ENCODE assay signal across 24 mouse cellular contexts in the genomic region with DNA sequence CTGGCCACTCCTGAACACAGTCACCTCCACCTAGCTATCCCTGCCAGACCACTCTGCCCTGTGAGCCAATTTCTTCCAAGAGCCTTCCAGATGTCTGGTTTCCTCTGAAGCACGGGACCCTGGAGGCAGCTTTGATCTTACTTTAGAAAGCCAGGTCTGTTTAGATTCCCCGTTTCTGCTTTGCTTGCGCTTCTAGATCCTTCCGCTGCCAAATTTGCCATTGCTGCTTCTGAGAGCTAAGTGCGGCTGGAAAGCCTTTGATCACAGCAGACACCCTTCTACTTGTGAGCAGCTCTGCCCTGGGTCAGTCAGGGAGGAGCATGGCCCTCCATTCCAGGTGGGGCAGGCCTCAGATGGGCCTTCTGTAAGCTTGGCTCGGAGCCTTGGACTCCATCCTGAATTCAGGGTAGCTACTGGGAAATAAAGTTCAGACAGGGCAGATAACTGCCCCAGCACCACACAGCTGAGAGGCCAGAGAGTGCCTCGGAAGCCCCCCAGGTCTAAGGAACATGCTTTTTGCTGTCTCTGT. TPM values are rescaled to one million over a fixed set of nuclear protein-coding genes. Genes with fewer than 3 reads are reported as not detected.
DNase-seq lines count a peak whose midpoint lies in the region; ATAC-seq and TF ChIP-seq lines count a peak whose summit lies in the region.
"Had no signal": no experiment of that assay in that cellular context is flagged by ENCODE, and none has a peak within 500 bp of the region (broad histone marks: within the 10 kb centered on the region; RNA-seq: fewer than 3 reads in every experiment).

No protein-coding gene starts in this region.

- TF ChIP-seq POLR2A in brain, embryonic 14.5 days (IDR thresholded peaks at IDR 0.05; ENCODE audit: borderline replicate concordance, extremely low read depth, insufficient read depth, insufficient read length, poor library complexity, severe bottlenecking) = no peak

- no peak overlapping the region for H3K4me2 ChIP-seq in hindbrain, postnatal 0 days (ENCODE audit: low read depth, low read length)
- H3K4me2 ChIP-seq in hindbrain, embryonic 11.5 days (replicated peaks; ENCODE audit: low read depth, low read length) = no peak overlapping the region
- no peak overlapping the region for H3K4me2 ChIP-seq in midbrain, embryonic 15.5 days
- no peak overlapping the region for H3K4me2 ChIP-seq in midbrain, embryonic 14.5 days (ENCODE audit: low read length)
- H3K4me2 ChIP-seq: embryonic facial prominence, embryonic 13.5 days; forebrain, embryonic 13.5 days; heart, embryonic 12.5 days; hindbrain, embryonic 13.5 days had no signal

- H3K9me3 ChIP-seq in hindbrain, postnatal 0 days (ENCODE audit: low read length) = no peaks in the 10 kb centered on the region
- no peaks in the 10 kb centered on the region for H3K9me3 ChIP-seq in hindbrain, embryonic 11.5 days (ENCODE audit: control insufficient read depth, low read length)
- no peaks in the 10 kb centered on the region for H3K9me3 ChIP-seq in midbrain, embryonic 15.5 days
- H3K9me3 ChIP-seq in midbrain, embryonic 14.5 days (ENCODE audit: control insufficient read depth, low read length) = no peaks in the 10 kb centered on the region
- H3K9me3 ChIP-seq: embryonic facial prominence, embryonic 13.5 days; forebrain, embryonic 13.5 days; heart, embryonic 12.5 days; hindbrain, embryonic 13.5 days had no signal

- no peak overlapping the region for H3K27ac ChIP-seq in hindbrain, postnatal 0 days
- H3K27ac ChIP-seq in hindbrain, embryonic 11.5 days (ENCODE audit: low read depth, low read length) = no peak overlapping the region
- H3K27ac ChIP-seq in midbrain, embryonic 15.5 days = no peak overlapping the region
- H3K27ac ChIP-seq in midbrain, embryonic 14.5 days (replicated peaks; ENCODE audit: low read depth, low read length) = no peak overlapping the region
- H3K27ac ChIP-seq: embryonic facial prominence, embryonic 13.5 days; forebrain, embryonic 13.5 days; heart, adult 2 months; hindbrain, embryonic 13.5 days had no signal

- no peak overlapping the region for H3K4me3 ChIP-seq in hindbrain, postnatal 0 days (ENCODE audit: low read length)
- no peak overlapping the region for H3K4me3 ChIP-seq in hindbrain, embryonic 11.5 days (ENCODE audit: low read depth, low read length)
- no peak overlapping the region for H3K4me3 ChIP-seq in midbrain, embryonic 15.5 days
- no peak overlapping the region for H3K4me3 ChIP-seq in midbrain, embryonic 14.5 days (replicated peaks; ENCODE audit: low read depth, low read length)
- H3K4me3 ChIP-seq: embryonic facial prominence, embryonic 13.5 days; forebrain, embryonic 13.5 days; heart, adult 2 months; heart, embryonic 12.5 days; hindbrain, embryonic 13.5 days had no signal

- 73% methylated on average over 7 of the region's 7 CpGs for WGBS in hindbrain, postnatal 0 days
- 74% methylated on average over 7 of the region's 7 CpGs for WGBS in hindbrain, embryonic 11.5 days
- 76% methylated on average over 7 of the region's 7 CpGs for WGBS in midbrain, embryonic 15.5 days
- 85% methylated on average over 7 of the region's 7 CpGs for WGBS in midbrain, embryonic 14.5 days

- peaks cover 12% of the 10 kb centered on the region; the same call in 1 of the 2 replicates for H3K36me3 ChIP-seq in hindbrain, postnatal 0 days (ENCODE audit: insufficient read depth, low read length)
- no peaks in the 10 kb centered on the region for H3K36me3 ChIP-seq in hindbrain, embryonic 11.5 days (ENCODE audit: control insufficient read depth, insufficient read depth, low read length)
- H3K36me3 ChIP-seq in midbrain, embryonic 15.5 days (replicated peaks) = peaks cover 24% of the 10 kb centered on the region
- H3K36me3 ChIP-seq in midbrain, embryonic 14.5 days (ENCODE audit: control insufficient read depth, insufficient read depth, low read length) = peaks cover 58% of the 10 kb centered on the region
- H3K36me3 ChIP-seq: embryonic facial prominence, embryonic 13.5 days had no signal

- no peaks in the 10 kb centered on the region for H3K4me1 ChIP-seq in hindbrain, postnatal 0 days (ENCODE audit: insufficient read depth, low read length)
- H3K4me1 ChIP-seq in hindbrain, embryonic 11.5 days (replicated peaks; ENCODE audit: control insufficient read depth, insufficient read depth, low read length) = no peaks in the 10 kb centered on the region
- H3K4me1 ChIP-seq in midbrain, embryonic 15.5 days = no peaks in the 10 kb centered on the region
- H3K4me1 ChIP-seq in midbrain, embryonic 14.5 days (ENCODE audit: control insufficient read depth, insufficient read depth, low read length) = no peaks in the 10 kb centered on the region
- H3K4me1 ChIP-seq: hindbrain, embryonic 13.5 days had no signal

- TF ChIP-seq CTCF in hindbrain, postnatal 0 days (IDR thresholded peaks at IDR 0.05; ENCODE audit: low read depth) = no peak
- TF ChIP-seq CTCF in brain, embryonic 14.5 days (IDR thresholded peaks at IDR 0.05; ENCODE audit: borderline replicate concordance, extremely low read depth, insufficient read depth, insufficient read length) = no peak

- ATAC-seq in hindbrain, postnatal 0 days = no peak
- no peak for ATAC-seq in hindbrain, embryonic 11.5 days (ENCODE audit: low FRiP score)
- 0 out of 2 replicates have a peak, but pooled peaks have one; percentile 37 for ATAC-seq in midbrain, embryonic 15.5 days (replicated peaks)
- ATAC-seq in midbrain, embryonic 14.5 days (ENCODE audit: low FRiP score, low TSS enrichment) = no peak
- ATAC-seq: forebrain, embryonic 13.5 days; forebrain, postnatal 0 days had no signal

- no peak overlapping the region for H3K9ac ChIP-seq in hindbrain, postnatal 0 days (replicated peaks; ENCODE audit: low read length)
- no peak overlapping the region for H3K9ac ChIP-seq in hindbrain, embryonic 11.5 days (ENCODE audit: low read depth, low read length)
- no peak overlapping the region for H3K9ac ChIP-seq in midbrain, embryonic 15.5 days
- H3K9ac ChIP-seq in midbrain, embryonic 14.5 days (replicated peaks; ENCODE audit: low read length) = no peak overlapping the region
- H3K9ac ChIP-seq: embryonic facial prominence, embryonic 13.5 days; forebrain, embryonic 13.5 days; forebrain, postnatal 0 days; heart, embryonic 12.5 days; hindbrain, embryonic 13.5 days had no signal

- H3K27me3 ChIP-seq in hindbrain, postnatal 0 days (ENCODE audit: insufficient read depth, low read length) = no peaks in the 10 kb centered on the region
- H3K27me3 ChIP-seq in hindbrain, embryonic 11.5 days (ENCODE audit: control insufficient read depth, insufficient read depth, low read length) = no peaks in the 10 kb centered on the region
- no peaks in the 10 kb centered on the region for H3K27me3 ChIP-seq in midbrain, embryonic 15.5 days (replicated peaks)
- no peaks in the 10 kb centered on the region for H3K27me3 ChIP-seq in midbrain, embryonic 14.5 days (ENCODE audit: control insufficient read depth, insufficient read depth, low read length)
- H3K27me3 ChIP-seq: embryonic facial prominence, embryonic 13.5 days; forebrain, embryonic 13.5 days; heart, embryonic 12.5 days; hindbrain, embryonic 13.5 days had no signal

- peak; percentile 29 for DNase-seq in hindbrain, postnatal 0 days (ENCODE audit: low spot score)
- DNase-seq in hindbrain, embryonic 11.5 days (ENCODE audit: low spot score) = no peak
- DNase-seq in midbrain, embryonic 14.5 days = no peak
- peak; percentile 54 for DNase-seq in brain, adult 2 months (ENCODE audit: low read depth, low spot score)
- peak; percentile 48 for DNase-seq in brain, embryonic 14.5 days (ENCODE audit: low read depth)
- no peak for DNase-seq in layer of hippocampus, adult 8-10 months (ENCODE audit: low spot score in 2 of 2)
- DNase-seq: adrenal gland, adult 2 months; adrenal gland, postnatal 25 days; cerebellum, adult 11 months; cerebellum, adult 8-10 months; cerebellum, postnatal 14 days; forebrain, postnatal 0 days; gastrocnemius, postnatal 14 days; heart, adult 2 months; heart, postnatal 36 days had no signal

RNA-seq across cellular contexts. Expression of a gene that starts 18.2 kb away (rescaled TPM):
- total RNA-seq in hindbrain, postnatal 0 days (2014; rRNA removed) = 1.0 TPM in 1 of 2 replicates, not detected in the other
- polyA plus RNA-seq in hindbrain, postnatal 0 days (2015; fragmentation: Nextera tagmentation; extraction: Ambion mirVana) = 0.48 and 0.59 TPM in 2 replicates
- polyA plus RNA-seq in hindbrain, embryonic 11.5 days (2014; fragmentation: Nextera tagmentation; extraction: Ambion mirVana) = 0.40 TPM in 1 of 2 replicates, not detected in the other
- not detected in 2 replicates for polyA plus RNA-seq in midbrain, embryonic 15.5 days (2015; fragmentation: Nextera tagmentation; extraction: Ambion mirVana)
- not detected in 2 replicates for polyA plus RNA-seq in midbrain, embryonic 14.5 days (2014; fragmentation: Nextera tagmentation; extraction: Ambion mirVana)
- 0.24 and 0.82 TPM in 2 replicates for polyA plus RNA-seq in brain, embryonic 14.5 days (2012; rRNA removed)
- not detected for total RNA-seq in layer of hippocampus, adult 8-10 months (2022)
- total RNA-seq: adrenal gland, adult 2 months; adrenal gland, postnatal 25 days; common myeloid progenitor, adult 5-6 weeks; ES-E14; forebrain, postnatal 0 days; gastrocnemius, adult 18-20 months; gastrocnemius, postnatal 14 days; heart, adult 2 months; heart, postnatal 36 days had no signal
- polyA plus RNA-seq: embryonic facial prominence, embryonic 13.5 days; forebrain, embryonic 13.5 days; forebrain, postnatal 0 days; gonadal fat pad, adult 2 months; heart, adult 2 months; heart, embryonic 12.5 days had no signal

RNA-seq across cellular contexts. Expression of a gene that starts 47.3 kb away (rescaled TPM):
- 96.4 and 99.4 TPM in 2 replicates for total RNA-seq in hindbrain, postnatal 0 days (2014; rRNA removed)
- 52.5 and 53.9 TPM in 2 replicates for polyA plus RNA-seq in hindbrain, postnatal 0 days (2015; fragmentation: Nextera tagmentation; extraction: Ambion mirVana)
- 26.4 and 27.9 TPM in 2 replicates for polyA plus RNA-seq in hindbrain, embryonic 11.5 days (2014; fragmentation: Nextera tagmentation; extraction: Ambion mirVana)
- 57.9 and 65.4 TPM in 2 replicates for polyA plus RNA-seq in midbrain, embryonic 15.5 days (2015; fragmentation: Nextera tagmentation; extraction: Ambion mirVana)
- 51.2 and 56.1 TPM in 2 replicates for polyA plus RNA-seq in midbrain, embryonic 14.5 days (2014; fragmentation: Nextera tagmentation; extraction: Ambion mirVana)
- 62.6 and 81.2 TPM in 2 replicates for polyA plus RNA-seq in brain, embryonic 14.5 days (2012; rRNA removed)
- 10 to 100 TPM; 32.2 to 47.0 (median 38.6) TPM for total RNA-seq in layer of hippocampus, adult 8-10 months (2022)

Comparison
In these comparisons a context has a peak if more than half of its experiments do, and no peak if none do; other contexts are left out.
1. DNase-seq: peak in hindbrain, postnatal 0 days (single experiment), brain, adult 2 months (single experiment) and brain, embryonic 14.5 days (single experiment); none in hindbrain, embryonic 11.5 days (single experiment), midbrain, embryonic 14.5 days (single experiment) and layer of hippocampus, adult 8-10 months (0 of 2).